Mouse (Mus musculus) liver, postnatal 0 days (tissue): ENCODE data around the gene Siva1.

Experiments
- CTCF ChIP-seq: sonication (generic); IDR thresholded peaks from 2 replicates; pipeline ENCODE4 v1.5.1; 2016; ENCODE audit warnings: antibody characterized with exemption, low read depth
- EP300 ChIP-seq: IDR thresholded peaks from 2 replicates; pipeline ENCODE4 v1.6.1; 2016; ENCODE audit warnings: antibody characterized with exemption, low read depth, mild to moderate bottlenecking

DNA sequence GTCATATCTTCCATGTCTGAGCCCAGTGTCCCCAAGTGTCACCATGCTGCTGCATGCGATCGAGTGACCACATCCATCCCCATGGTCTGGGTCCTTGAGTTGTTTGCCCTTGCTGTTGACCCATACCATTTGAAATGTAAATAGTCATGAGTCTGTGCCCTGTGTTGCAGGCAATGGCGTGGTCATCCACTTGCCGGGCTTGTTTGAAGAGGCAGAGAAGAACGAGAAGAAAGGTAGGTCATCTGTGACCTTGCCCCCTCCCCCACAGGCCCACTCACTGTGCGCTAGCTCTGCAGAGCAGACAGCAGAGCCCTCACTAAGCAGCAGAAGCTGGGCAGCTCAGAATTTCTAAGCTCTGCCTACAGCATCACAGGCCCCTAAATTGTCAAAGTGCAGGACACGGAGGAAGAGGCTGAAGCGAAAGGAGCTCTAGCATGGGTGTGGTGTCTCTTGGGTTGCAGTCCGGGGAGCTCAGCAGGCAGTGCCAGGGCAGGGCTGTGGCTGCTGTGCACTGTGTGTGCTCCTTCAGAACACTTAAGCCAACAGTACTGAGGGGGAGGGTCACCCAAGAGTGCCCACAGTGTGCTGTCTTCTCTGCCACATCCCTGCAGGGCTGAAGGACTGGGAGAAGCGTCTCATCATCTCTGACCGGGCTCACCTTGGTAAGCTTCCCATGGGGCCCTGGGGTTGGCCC lies 12.2 kb upstream of the Siva1 start:
- TF ChIP-seq CTCF (no peak), EP300 (no peak)
